Comparison of ENCODE assay signal across 8 mouse cellular contexts in genomic region chr15:100635851-100636645, GRCm38 (mm10). TPM values are rescaled to one million over a fixed set of nuclear protein-coding genes. Genes with fewer than 3 reads are reported as not detected.
A peak's percentile ranks its signal among the peaks of the same experiment; 100 is the strongest.
DNase-seq lines count a peak whose midpoint lies in the region; ATAC-seq and TF ChIP-seq lines count a peak whose summit lies in the region.

No protein-coding gene starts in this region.

- ATAC-seq in heart, embryonic 11.5 days (replicated peaks; ENCODE audit: insufficient number of reproducible peaks, low FRiP score, low TSS enrichment) = no peak
- no peak for ATAC-seq in forebrain, embryonic 14.5 days
- ATAC-seq in liver, embryonic 15.5 days (ENCODE audit: insufficient read depth) = no peak

- no peaks in the 10 kb centered on the region for H3K36me3 ChIP-seq in heart, embryonic 11.5 days (ENCODE audit: control insufficient read depth, insufficient read depth, low read length)
- H3K36me3 ChIP-seq in E14TG2a.4 (ENCODE audit: insufficient read depth, low read length) = peaks cover 35% of the 10 kb centered on the region
- H3K36me3 ChIP-seq in forebrain, embryonic 14.5 days (ENCODE audit: control insufficient read depth, insufficient read depth, low read length) = no peaks in the 10 kb centered on the region
- H3K36me3 ChIP-seq in liver, embryonic 15.5 days (replicated peaks) = no peaks in the 10 kb centered on the region

- H3K9me3 ChIP-seq in heart, embryonic 11.5 days (replicated peaks; ENCODE audit: control insufficient read depth, low read length) = no peaks in the 10 kb centered on the region
- no peaks in the 10 kb centered on the region for H3K9me3 ChIP-seq in E14TG2a.4 (ENCODE audit: low read length)
- H3K9me3 ChIP-seq in forebrain, embryonic 14.5 days (replicated peaks; ENCODE audit: control insufficient read depth, low read length) = no peaks in the 10 kb centered on the region
- H3K9me3 ChIP-seq in liver, embryonic 15.5 days (replicated peaks) = no peaks in the 10 kb centered on the region

- no peak for DNase-seq in heart, adult 9 months (ENCODE audit: low spot score in 2 of 2)
- DNase-seq in forebrain, embryonic 14.5 days (ENCODE audit: low spot score) = no peak
- no peak for DNase-seq in frontal cortex, postnatal 10 days (ENCODE audit: low spot score in 2 of 2)
- DNase-seq in spleen, adult 12 weeks (ENCODE audit: low spot score) = no peak
- no peak for DNase-seq in right cerebral cortex, adult 2 months (ENCODE audit: low spot score in 2 of 2)

- TF ChIP-seq CTCF in E14TG2a.4 (conservative IDR thresholded peaks at IDR 0.05; ENCODE audit: low read length) = no peak

- H3K27me3 ChIP-seq in heart, embryonic 11.5 days (ENCODE audit: control insufficient read depth, insufficient read depth, low read length) = peaks cover 31% of the 10 kb centered on the region
- H3K27me3 ChIP-seq in E14TG2a.4 (ENCODE audit: insufficient read depth, low read length) = no peaks in the 10 kb centered on the region
- peaks cover 47% of the 10 kb centered on the region for H3K27me3 ChIP-seq in forebrain, embryonic 14.5 days (replicated peaks; ENCODE audit: control insufficient read depth, insufficient read depth, low read length)
- H3K27me3 ChIP-seq in liver, embryonic 15.5 days = peaks cover 60% of the 10 kb centered on the region

- H3K27ac ChIP-seq in heart, embryonic 11.5 days (ENCODE audit: low read depth, low read length) = no peak overlapping the region
- H3K27ac ChIP-seq in forebrain, embryonic 14.5 days (ENCODE audit: low read depth, low read length) = no peak overlapping the region
- H3K27ac ChIP-seq in liver, embryonic 15.5 days (replicated peaks) = peak overlapping the region; percentile 24; the same call in 1 of the 2 replicates

- H3K4me1 ChIP-seq in heart, embryonic 11.5 days (ENCODE audit: control insufficient read depth, insufficient read depth, low read length) = peaks cover 25% of the 10 kb centered on the region; the same call in 1 of the 2 replicates
- H3K4me1 ChIP-seq in E14TG2a.4 (replicated peaks; ENCODE audit: low read depth, low read length) = peaks cover 85% of the 10 kb centered on the region
- peaks cover 8% of the 10 kb centered on the region for H3K4me1 ChIP-seq in forebrain, embryonic 14.5 days (ENCODE audit: control insufficient read depth, insufficient read depth, low read length)
- H3K4me1 ChIP-seq in liver, embryonic 15.5 days (replicated peaks) = peaks cover 46% of the 10 kb centered on the region

- H3K4me3 ChIP-seq in heart, embryonic 11.5 days (ENCODE audit: low read depth, low read length) = peak overlapping the region; percentile 66
- H3K4me3 ChIP-seq in E14TG2a.4 (replicated peaks; ENCODE audit: low read length) = peak overlapping the region; percentile 86
- peak overlapping the region; percentile 36 for H3K4me3 ChIP-seq in forebrain, embryonic 14.5 days (ENCODE audit: low read depth, low read length)
- H3K4me3 ChIP-seq in liver, embryonic 15.5 days (replicated peaks) = peak overlapping the region; percentile 59

- peak overlapping the region; percentile 73 for H3K9ac ChIP-seq in heart, embryonic 11.5 days (ENCODE audit: low read depth, low read length)
- H3K9ac ChIP-seq in forebrain, embryonic 14.5 days (ENCODE audit: low read length) = peak overlapping the region; percentile 50
- peak overlapping the region; percentile 35; the same call in 1 of the 2 replicates for H3K9ac ChIP-seq in liver, embryonic 15.5 days

- 2% methylated on average over 37 of the region's 38 CpGs for WGBS in heart, embryonic 11.5 days (ENCODE audit: insufficient replicate concordance)
- WGBS in forebrain, embryonic 14.5 days = 2% methylated on average over 38 of the region's 38 CpGs
- WGBS in liver, embryonic 15.5 days (ENCODE audit: insufficient replicate concordance) = 4% methylated on average over 38 of the region's 38 CpGs

- peak overlapping the region; percentile 96 for H3K4me2 ChIP-seq in heart, embryonic 11.5 days
- peak overlapping the region; percentile 63 for H3K4me2 ChIP-seq in forebrain, embryonic 14.5 days (ENCODE audit: low read length)
- H3K4me2 ChIP-seq in liver, embryonic 15.5 days = peak overlapping the region; percentile 71

RNA-seq across cellular contexts. Expression of gene Smagp, which starts 0.7 kb away (rescaled TPM):
- polyA plus RNA-seq in heart, embryonic 11.5 days (2014; fragmentation: Nextera tagmentation; extraction: Ambion mirVana) = 12.2 and 15.3 TPM in 2 replicates
- polyA plus RNA-seq in forebrain, embryonic 14.5 days (2014; fragmentation: Nextera tagmentation; extraction: Ambion mirVana) = 1.6 and 2.5 TPM in 2 replicates
- polyA plus RNA-seq in liver, embryonic 15.5 days (2015; fragmentation: Nextera tagmentation; extraction: Ambion mirVana) = 9.3 and 10.8 TPM in 2 replicates

RNA-seq across cellular contexts. Expression of gene Dazap2, which starts 20.9 kb away (rescaled TPM):
- polyA plus RNA-seq in heart, embryonic 11.5 days (2014; fragmentation: Nextera tagmentation; extraction: Ambion mirVana) = 219 and 233 TPM in 2 replicates
- 210 and 254 TPM in 2 replicates for polyA plus RNA-seq in forebrain, embryonic 14.5 days (2014; fragmentation: Nextera tagmentation; extraction: Ambion mirVana)
- 145 and 148 TPM in 2 replicates for polyA plus RNA-seq in liver, embryonic 15.5 days (2015; fragmentation: Nextera tagmentation; extraction: Ambion mirVana)

RNA-seq across cellular contexts. Expression of gene Bin2, which starts 33.3 kb away (rescaled TPM):
- 6.3 and 6.6 TPM in 2 replicates for polyA plus RNA-seq in heart, embryonic 11.5 days (2014; fragmentation: Nextera tagmentation; extraction: Ambion mirVana)
- 0.18 and 0.66 TPM in 2 replicates for polyA plus RNA-seq in forebrain, embryonic 14.5 days (2014; fragmentation: Nextera tagmentation; extraction: Ambion mirVana)
- 18.2 and 22.2 TPM in 2 replicates for polyA plus RNA-seq in liver, embryonic 15.5 days (2015; fragmentation: Nextera tagmentation; extraction: Ambion mirVana)

RNA-seq across cellular contexts. Expression of gene Pou6f1, which starts 36.3 kb away (rescaled TPM):
- polyA plus RNA-seq in heart, embryonic 11.5 days (2014; fragmentation: Nextera tagmentation; extraction: Ambion mirVana) = 2.3 and 3.1 TPM in 2 replicates
- polyA plus RNA-seq in forebrain, embryonic 14.5 days (2014; fragmentation: Nextera tagmentation; extraction: Ambion mirVana) = 36.9 and 42.0 TPM in 2 replicates
- polyA plus RNA-seq in liver, embryonic 15.5 days (2015; fragmentation: Nextera tagmentation; extraction: Ambion mirVana) = 0.14 and 0.37 TPM in 2 replicates

RNA-seq across cellular contexts. Expression of gene Cela1, which starts 51.7 kb away (rescaled TPM):
- 1.6 and 2.2 TPM in 2 replicates for polyA plus RNA-seq in heart, embryonic 11.5 days (2014; fragmentation: Nextera tagmentation; extraction: Ambion mirVana)
- 0.60 and 0.88 TPM in 2 replicates for polyA plus RNA-seq in forebrain, embryonic 14.5 days (2014; fragmentation: Nextera tagmentation; extraction: Ambion mirVana)
- 17.0 and 22.6 TPM in 2 replicates for polyA plus RNA-seq in liver, embryonic 15.5 days (2015; fragmentation: Nextera tagmentation; extraction: Ambion mirVana)

Comparison
In these comparisons a context has a peak if more than half of its experiments do, and no peak if none do; other contexts are left out.
1. H3K4me3 ChIP-seq: peak in every context shown above with its lines; median percentile 86 in E14TG2a.4; 66 in heart, embryonic 11.5 days; 59 in liver, embryonic 15.5 days; 36 in forebrain, embryonic 14.5 days.